19 mouse cellular contexts compared by ENCODE assay signal in genomic region chr14:95865676-95866416, GRCm38 (mm10). TPM values are rescaled to one million over a fixed set of nuclear protein-coding genes. Genes with fewer than 3 reads are reported as not detected.
DNase-seq lines count a peak whose midpoint lies in the region; ATAC-seq lines count a peak whose summit lies in the region.
"Had no signal": no experiment of that assay in that cellular context is flagged by ENCODE, and none has a peak within 500 bp of the region (broad histone marks: within the 10 kb centered on the region; RNA-seq: fewer than 3 reads in every experiment).

No protein-coding gene starts in this region.

- peaks cover 4% of the 10 kb centered on the region; the same call in 1 of the 2 replicates for H3K4me1 ChIP-seq in midbrain, embryonic 12.5 days
- H3K4me1 ChIP-seq: heart, embryonic 13.5 days; intestine, embryonic 15.5 days had no signal

- no peak overlapping the region for H3K9ac ChIP-seq in midbrain, embryonic 12.5 days (replicated peaks)
- H3K9ac ChIP-seq: heart, embryonic 13.5 days; intestine, embryonic 15.5 days; liver, embryonic 14.5 days had no signal

- H3K4me3 ChIP-seq in midbrain, embryonic 12.5 days = no peak overlapping the region
- H3K4me3 ChIP-seq: heart, embryonic 13.5 days; intestine, embryonic 15.5 days had no signal

- DNase-seq in layer of hippocampus, postnatal 10 days (ENCODE audit: low spot score in 2 of 2) = peak; percentile 6 to 15
- DNase-seq in layer of hippocampus, postnatal 36 days = no peak
- peak; percentile 40 to 53 for DNase-seq in cerebellum, postnatal 36 days
- DNase-seq in retina, postnatal 7 days (ENCODE audit: low read depth, low spot score) = peak; percentile 21
- no peak for DNase-seq in heart, postnatal 10 days
- DNase-seq: kidney, postnatal 25 days; right cerebral cortex, postnatal 4 days; thymus, postnatal 4 days had no signal

- ATAC-seq in midbrain, embryonic 12.5 days (ENCODE audit: low FRiP score, low read depth) = peak; percentile 69
- ATAC-seq in megakaryocyte progenitor cell, adult 5-6 weeks (replicated peaks; ENCODE audit: poor library complexity) = no peak
- ATAC-seq: CD4-positive, CD25-positive, alpha-beta regulatory T cell, adult 4 months; intestine, embryonic 15.5 days had no signal

- H3K4me2 ChIP-seq in midbrain, embryonic 12.5 days (replicated peaks) = no peak overlapping the region
- H3K4me2 ChIP-seq: heart, embryonic 13.5 days; intestine, embryonic 15.5 days had no signal

- no peak overlapping the region for H3K27ac ChIP-seq in midbrain, embryonic 12.5 days (replicated peaks)
- H3K27ac ChIP-seq: heart, embryonic 13.5 days; intestine, embryonic 15.5 days; liver, embryonic 14.5 days; macrophage had no signal

- no peaks in the 10 kb centered on the region for H3K9me3 ChIP-seq in midbrain, embryonic 12.5 days
- H3K9me3 ChIP-seq: heart, embryonic 13.5 days; intestine, embryonic 15.5 days had no signal

- H3K27me3 ChIP-seq in midbrain, embryonic 12.5 days = no peaks in the 10 kb centered on the region
- H3K27me3 ChIP-seq: heart, embryonic 13.5 days; intestine, embryonic 15.5 days had no signal

- 35% methylated on average over 7 of the region's 7 CpGs for WGBS in midbrain, embryonic 12.5 days

- intact Hi-C loops in heart, postnatal 10 days (cut with DNase I) = no loop called here

- H3K36me3 ChIP-seq in midbrain, embryonic 12.5 days = no peaks in the 10 kb centered on the region
- H3K36me3 ChIP-seq: heart, embryonic 13.5 days; intestine, embryonic 15.5 days had no signal

RNA-seq across cellular contexts. Expression of gene 4921530L21Rik, which starts 15.2 kb away (rescaled TPM):
- total RNA-seq in layer of hippocampus, postnatal 10 days (2021) = under 1 TPM in 1 of 2 experiments, not detected in 1; 0.32 TPM
- not detected for total RNA-seq in layer of hippocampus, postnatal 36 days (2021)
- not detected in 2 replicates for polyA plus RNA-seq in midbrain, embryonic 12.5 days (2016; fragmentation: Nextera tagmentation; extraction: Ambion mirVana)
- total RNA-seq in heart, postnatal 10 days (2021) = not detected
- total RNA-seq in megakaryocyte progenitor cell, adult 5-6 weeks (2015) = not detected in 2 replicates
- total RNA-seq in megakaryocyte progenitor cell, adult 5-6 weeks (2017) = not detected in 2 replicates
- total RNA-seq: gastrocnemius, adult 18-20 months; left cerebral cortex, postnatal 10 days; neutrophil, adult 5-6 weeks had no signal
- polyA plus RNA-seq: CD4-positive, CD25-positive, alpha-beta regulatory T cell, adult 4 months; heart, embryonic 13.5 days; intestine, embryonic 15.5 days; liver, embryonic 14.5 days; macrophage; stomach, embryonic 14.5 days had no signal

Comparison
In these comparisons a context has a peak if more than half of its experiments do, and no peak if none do; other contexts are left out.
1. DNase-seq: peak in layer of hippocampus, postnatal 10 days (2 of 2), cerebellum, postnatal 36 days (2 of 2) and retina, postnatal 7 days (single experiment); none in layer of hippocampus, postnatal 36 days (0 of 2) and heart, postnatal 10 days (0 of 2).